Mouse (Mus musculus): ENCODE data around the gene Nol12.

- TF ChIP-seq CTCF (IDR thresholded peaks at IDR 0.05; ENCODE audit: low read depth) (peak; percentile 99), EP300 (IDR thresholded peaks at IDR 0.05; ENCODE audit: low read depth) (no peak)
Measured at GRCm38 (mm10) chr15:78915660-78916017, 19.1 kb upstream of the Nol12 start.

Measured in liver, postnatal 0 days (tissue).